In genomic region chr4:105182249-105182648, GRCm38 (mm10) we compare ENCODE assay signal across 15 mouse cellular contexts. TPM values are rescaled to one million over a fixed set of nuclear protein-coding genes. Genes with fewer than 3 reads are reported as not detected.
A peak's percentile ranks its signal among the peaks of the same experiment; 100 is the strongest.
DNase-seq lines count a peak whose midpoint lies in the region; ATAC-seq and TF ChIP-seq lines count a peak whose summit lies in the region.
"Had no signal": no experiment of that assay in that cellular context is flagged by ENCODE, and none has a peak within 500 bp of the region (broad histone marks: within the 10 kb centered on the region; RNA-seq: fewer than 3 reads in every experiment).

No protein-coding gene starts in this region.

- WGBS in heart, embryonic 10.5 days: 63% methylated on average over 5 of the region's 5 CpGs
- 10% methylated on average over 5 of the region's 5 CpGs for WGBS in forebrain, embryonic 13.5 days
- 27% methylated on average over 5 of the region's 5 CpGs for WGBS in hindbrain, embryonic 15.5 days
- WGBS in midbrain, postnatal 0 days: 38% methylated on average over 5 of the region's 5 CpGs

- H3K27me3 ChIP-seq in heart, embryonic 10.5 days (ENCODE audit: insufficient read depth, poor library complexity, severe bottlenecking): peaks cover 5% of the 10 kb centered on the region; the same call in 1 of the 2 replicates
- no peaks in the 10 kb centered on the region for H3K27me3 ChIP-seq in forebrain, embryonic 13.5 days
- no peaks in the 10 kb centered on the region for H3K27me3 ChIP-seq in hindbrain, embryonic 15.5 days
- no peaks in the 10 kb centered on the region for H3K27me3 ChIP-seq in midbrain, postnatal 0 days (ENCODE audit: insufficient read depth, low read length)

- H3K9ac ChIP-seq in forebrain, embryonic 13.5 days: no peak overlapping the region
- no peak overlapping the region for H3K9ac ChIP-seq in hindbrain, embryonic 15.5 days
- H3K9ac ChIP-seq in midbrain, postnatal 0 days (replicated peaks; ENCODE audit: low read length, poor library complexity, severe bottlenecking): no peak overlapping the region

- no peak overlapping the region for H3K4me3 ChIP-seq in heart, embryonic 10.5 days
- no peak overlapping the region for H3K4me3 ChIP-seq in forebrain, embryonic 13.5 days
- H3K4me3 ChIP-seq in hindbrain, embryonic 15.5 days: no peak overlapping the region
- no peak overlapping the region for H3K4me3 ChIP-seq in midbrain, postnatal 0 days (ENCODE audit: low read depth, low read length)

- H3K4me2 ChIP-seq in forebrain, embryonic 13.5 days: no peak overlapping the region
- no peak overlapping the region for H3K4me2 ChIP-seq in hindbrain, embryonic 15.5 days
- no peak overlapping the region for H3K4me2 ChIP-seq in midbrain, postnatal 0 days (ENCODE audit: low read depth, low read length, poor library complexity, severe bottlenecking)

- no peaks in the 10 kb centered on the region; the same call in 1 of the 2 replicates for H3K36me3 ChIP-seq in heart, embryonic 10.5 days
- peaks cover 17% of the 10 kb centered on the region for H3K36me3 ChIP-seq in forebrain, embryonic 13.5 days (ENCODE audit: poor library complexity, severe bottlenecking)
- H3K36me3 ChIP-seq in hindbrain, embryonic 15.5 days: no peaks in the 10 kb centered on the region
- H3K36me3 ChIP-seq in midbrain, postnatal 0 days (ENCODE audit: insufficient read depth, low read length): no peaks in the 10 kb centered on the region

- DNase-seq in heart, embryonic 10.5 days (ENCODE audit: low spot score): peak; percentile 67
- DNase-seq in heart, postnatal 25 days (ENCODE audit: low spot score): no peak
- peak; percentile 55 for DNase-seq in midbrain, postnatal 0 days (ENCODE audit: low spot score)
- no peak for DNase-seq in adrenal gland, postnatal 36 days
- DNase-seq in left cerebral cortex, postnatal 14 days (ENCODE audit: low spot score in 2 of 2): no peak
- DNase-seq: cerebellum, adult 9-11 months; gastrocnemius, postnatal 14 days; kidney, postnatal 10 days; left cerebral cortex, postnatal 4 days; spleen, adult 18-20 months had no signal

- H3K4me1 ChIP-seq in heart, embryonic 10.5 days: peaks cover 26% of the 10 kb centered on the region
- peaks cover 90% of the 10 kb centered on the region for H3K4me1 ChIP-seq in forebrain, embryonic 13.5 days
- H3K4me1 ChIP-seq in hindbrain, embryonic 15.5 days (replicated peaks): peaks cover 49% of the 10 kb centered on the region
- no peaks in the 10 kb centered on the region for H3K4me1 ChIP-seq in midbrain, postnatal 0 days (ENCODE audit: insufficient read depth, low read length)

- no peak overlapping the region for H3K27ac ChIP-seq in heart, embryonic 10.5 days
- peak overlapping the region; percentile 96 for H3K27ac ChIP-seq in forebrain, embryonic 13.5 days
- H3K27ac ChIP-seq in hindbrain, embryonic 15.5 days (replicated peaks): peak overlapping the region; percentile 86
- H3K27ac ChIP-seq in midbrain, postnatal 0 days (ENCODE audit: low read depth, low read length): peak overlapping the region; percentile 43
- H3K27ac ChIP-seq: macrophage had no signal

- ATAC-seq in forebrain, embryonic 13.5 days: no peak
- peak; percentile 52; the same call in 1 of the 2 replicates for ATAC-seq in hindbrain, embryonic 15.5 days (ENCODE audit: low FRiP score, low read depth)
- peak; percentile 39; the same call in 1 of the 2 replicates for ATAC-seq in midbrain, postnatal 0 days (ENCODE audit: low FRiP score)
- no peak for ATAC-seq in inflammation-experienced regulatory T-cells, adult 6 months
- ATAC-seq: intestine, embryonic 16.5 days had no signal

- no peaks in the 10 kb centered on the region for H3K9me3 ChIP-seq in heart, embryonic 10.5 days
- no peaks in the 10 kb centered on the region for H3K9me3 ChIP-seq in forebrain, embryonic 13.5 days (replicated peaks)
- no peaks in the 10 kb centered on the region for H3K9me3 ChIP-seq in hindbrain, embryonic 15.5 days
- no peaks in the 10 kb centered on the region for H3K9me3 ChIP-seq in midbrain, postnatal 0 days (ENCODE audit: low read length)

- intact Hi-C loops in heart, postnatal 25 days (cut with DNase I): no loop called here
- intact Hi-C loops in left cerebral cortex, postnatal 14 days (cut with DNase I): no loop called here

- no peak for TF ChIP-seq CTCF in midbrain, postnatal 0 days (IDR thresholded peaks at IDR 0.05)

RNA-seq across cellular contexts. Expression of gene Plpp3, which starts 25.1 kb away (rescaled TPM):
- 22.9 and 38.5 TPM in 2 replicates for polyA plus RNA-seq in heart, embryonic 10.5 days (2016; fragmentation: Nextera tagmentation; extraction: Ambion mirVana)
- total RNA-seq in heart, postnatal 25 days (2021): 10 to 100 TPM; 71.9 to 74.8 TPM
- polyA plus RNA-seq in forebrain, embryonic 13.5 days (2015; fragmentation: Nextera tagmentation; extraction: Ambion mirVana): 85.7 and 87.9 TPM in 2 replicates
- polyA plus RNA-seq in hindbrain, embryonic 15.5 days (2015; fragmentation: Nextera tagmentation; extraction: Ambion mirVana): 92.4 and 95.1 TPM in 2 replicates
- 121 and 148 TPM in 2 replicates for total RNA-seq in midbrain, postnatal 0 days (2014; rRNA removed)
- polyA plus RNA-seq in midbrain, postnatal 0 days (2015; fragmentation: Nextera tagmentation; extraction: Ambion mirVana): 142 and 152 TPM in 2 replicates
- total RNA-seq in adrenal gland, postnatal 36 days (2021): 100 to 1,000 TPM; 246 to 407 TPM
- 100 to 1,000 TPM; 136 to 166 TPM for total RNA-seq in left cerebral cortex, postnatal 14 days (2021)
- polyA plus RNA-seq in inflammation-experienced regulatory T-cells, adult 6 months (2017; shearing (Covaris generic)): under 1 TPM in 1 of 3 experiments, not detected in 2; 0.15 TPM

Comparison
In these comparisons a context has a peak if more than half of its experiments do, and no peak if none do; other contexts are left out.
1. DNase-seq: peak in heart, embryonic 10.5 days (single experiment) and midbrain, postnatal 0 days (single experiment); none in heart, postnatal 25 days (single experiment), adrenal gland, postnatal 36 days (0 of 2) and left cerebral cortex, postnatal 14 days (0 of 2).
2. ATAC-seq: peak in hindbrain, embryonic 15.5 days (single experiment) and midbrain, postnatal 0 days (single experiment); none in forebrain, embryonic 13.5 days (single experiment) and inflammation-experienced regulatory T-cells, adult 6 months (single experiment).
3. RNA of gene Plpp3, which starts 25.1 kb away (polyA plus RNA-seq): 142 to 152 TPM in midbrain, postnatal 0 days, 92.4 to 95.1 TPM in hindbrain, embryonic 15.5 days, 85.7 to 87.9 TPM in forebrain, embryonic 13.5 days and 22.9 to 38.5 TPM in heart, embryonic 10.5 days; 0.15 TPM in inflammation-experienced regulatory T-cells, adult 6 months; every median in the first group is over 10 times any median in the second.